Mouse (Mus musculus) CH12.LX (cell line): ENCODE data around the gene Rpl13a. TPM values are rescaled to one million over a fixed set of nuclear protein-coding genes. Genes with fewer than 3 reads are reported as not detected.

Source experiments
- DNase-seq: peaks from one replicate; pipeline ENCODE4 v3.0.0-alpha.2; 2013; ENCODE audit errors: extremely low read depth
- H3K27ac ChIP-seq: 2 replicates; pipeline ENCODE4 v1.5.1; 2012; ENCODE audit warnings: low read depth, mild to moderate bottlenecking, control low read depth, moderate library complexity; ENCODE audit not compliant: insufficient read depth
- H3K27me3 ChIP-seq: replicated peaks from 2 replicates; pipeline ENCODE3; 2012; ENCODE audit warnings: inconsistent platforms
- H3K36me3 ChIP-seq, 2 experiments: replicated peaks in 1 of 2; 2 replicates each; pipeline versions ENCODE3 to v1.6.1; 2012; ENCODE audit warnings: inconsistent platforms in 1 of 2, low read length in 1 of 2, mild to moderate bottlenecking in 1 of 2, mixed read lengths in 1 of 2, moderate library complexity in 1 of 2; ENCODE audit not compliant: control insufficient read depth in 1 of 2, insufficient read depth in 1 of 2
- H3K4me1 ChIP-seq, 2 experiments: 2 replicates each; pipeline ENCODE4 v1.6.1; 2012; ENCODE audit warnings: inconsistent platforms in 1 of 2, moderate library complexity in 1 of 2; ENCODE audit not compliant: insufficient read depth in 2 of 2, control insufficient read depth in 1 of 2
- H3K4me2 ChIP-seq: 2 replicates; pipeline ENCODE4 v1.6.1; 2012; ENCODE audit warnings: low read depth, mild to moderate bottlenecking, control low read depth; ENCODE audit not compliant: poor library complexity, insufficient read depth, severe bottlenecking
- H3K4me3 ChIP-seq, 3 experiments: fragments of 150-350 bp in 1 of 3; sonication (generic) in 1 of 3; replicated peaks in 1 of 3; 2 replicates each; pipeline versions ENCODE3 to v1.5.1; 2011 to 2012; ENCODE audit warnings: low read depth in 2 of 3, low read length in 2 of 3, mild to moderate bottlenecking in 2 of 3, moderate library complexity in 2 of 3, control low read depth in 1 of 3, improper control_type of control experiment in 1 of 3, inconsistent platforms in 1 of 3, mixed read lengths in 1 of 3; ENCODE audit not compliant: poor library complexity in 1 of 3
- H3K79me2 ChIP-seq: replicated peaks from 2 replicates; pipeline ENCODE4 v1.6.1; 2012; ENCODE audit warnings: mild to moderate bottlenecking, moderate library complexity; ENCODE audit not compliant: control insufficient read depth, poor library complexity, insufficient read depth, severe bottlenecking; ENCODE audit errors: extremely low read depth
- H3K9ac ChIP-seq: 2 replicates; pipeline ENCODE4 v1.6.1; 2012; ENCODE audit warnings: low read depth, mild to moderate bottlenecking, control low read depth, moderate library complexity; ENCODE audit not compliant: insufficient read depth
- H3K9me3 ChIP-seq: replicated peaks from 2 replicates; pipeline ENCODE3; 2012; ENCODE audit warnings: low read length, inconsistent platforms, mixed read lengths
- BHLHE40 ChIP-seq: IDR thresholded peaks from 2 replicates; pipeline ENCODE4 v1.6.1; 2011; ENCODE audit warnings: mild to moderate bottlenecking, low read depth, low read length, improper control_type of control experiment
- CHD1 ChIP-seq: IDR thresholded peaks from 2 replicates; pipeline ENCODE4 v1.6.1; 2012; ENCODE audit warnings: low read depth, low read length, improper control_type of control experiment, inconsistent platforms
- CHD2 ChIP-seq: IDR thresholded peaks from 2 replicates; pipeline ENCODE4 v1.6.1; 2011; ENCODE audit warnings: low read length, improper control_type of control experiment
- CTCF ChIP-seq, 2 experiments: IDR thresholded peaks in 1 of 2; conservative IDR thresholded peaks in 1 of 2; 2 replicates each; pipeline ENCODE4 v1.5.1; 2011 to 2012; ENCODE audit warnings: low read depth in 2 of 2, low read length in 2 of 2, improper control_type of control experiment in 1 of 2, inconsistent platforms in 1 of 2, mild to moderate bottlenecking in 1 of 2, moderate library complexity in 1 of 2
- E2F4 ChIP-seq: IDR thresholded peaks from 2 replicates; pipeline ENCODE4 v1.6.1; 2011; ENCODE audit warnings: low read depth, low read length, improper control_type of control experiment; ENCODE audit not compliant: insufficient replicate concordance
- ETS1 ChIP-seq: conservative IDR thresholded peaks from 2 replicates; pipeline ENCODE4 v1.6.1; 2012; ENCODE audit warnings: low read depth, mild to moderate bottlenecking, inconsistent platforms, low read length, improper control_type of control experiment, moderate library complexity
- GABPA ChIP-seq: IDR thresholded peaks from 2 replicates; pipeline ENCODE4 v1.6.1; 2012; ENCODE audit warnings: low read depth, low read length, improper control_type of control experiment, inconsistent platforms; ENCODE audit not compliant: insufficient replicate concordance
- HCFC1 ChIP-seq: IDR thresholded peaks from 2 replicates; pipeline ENCODE4 v1.6.1; 2012; ENCODE audit warnings: low read depth, mild to moderate bottlenecking, inconsistent platforms, low read length, improper control_type of control experiment
- IRF4 ChIP-seq: IDR thresholded peaks from 2 replicates; pipeline ENCODE4 v1.6.1; 2014; ENCODE audit warnings: low read depth, mild to moderate bottlenecking, inconsistent platforms, low read length, improper control_type of control experiment
- JUND ChIP-seq: conservative IDR thresholded peaks from 2 replicates; pipeline ENCODE4 v1.6.1; 2011; ENCODE audit warnings: low read depth, low read length, improper control_type of control experiment
- KAT2A ChIP-seq: IDR thresholded peaks from 2 replicates; pipeline ENCODE4 v1.6.1; 2012; ENCODE audit warnings: low read length, improper control_type of control experiment, inconsistent platforms; ENCODE audit not compliant: insufficient replicate concordance
- MAX ChIP-seq: IDR thresholded peaks from 2 replicates; pipeline ENCODE4 v1.6.1; 2011; ENCODE audit warnings: low read length, improper control_type of control experiment
- MAZ ChIP-seq: IDR thresholded peaks from 2 replicates; pipeline ENCODE4 v1.6.1; 2012; ENCODE audit warnings: low read depth, mild to moderate bottlenecking, inconsistent platforms, low read length, improper control_type of control experiment, moderate library complexity
- MXI1 ChIP-seq: IDR thresholded peaks from 2 replicates; pipeline ENCODE4 v1.6.1; 2011; ENCODE audit warnings: mild to moderate bottlenecking, low read depth, low read length, improper control_type of control experiment
- NELFE ChIP-seq: IDR thresholded peaks from 2 replicates; pipeline ENCODE4 v1.6.1; 2011; ENCODE audit warnings: low read depth, low read length, improper control_type of control experiment
- NRF1 ChIP-seq: IDR thresholded peaks from 2 replicates; pipeline ENCODE4 v1.6.1; 2014; ENCODE audit warnings: low read depth, mild to moderate bottlenecking, inconsistent platforms, low read length, improper control_type of control experiment, moderate library complexity
- PAX5 ChIP-seq: IDR thresholded peaks from 2 replicates; pipeline ENCODE4 v1.6.1; 2012; ENCODE audit warnings: low read length, inconsistent platforms, mixed read lengths
- POLR2A ChIP-seq: IDR thresholded peaks from 2 replicates; pipeline ENCODE4 v1.6.1; 2011; ENCODE audit warnings: low read depth, mild to moderate bottlenecking, improper control_type of control experiment, low read length
- RAD21 ChIP-seq: IDR thresholded peaks from 2 replicates; pipeline ENCODE4 v1.6.1; 2011; ENCODE audit warnings: low read depth, mild to moderate bottlenecking, low read length, improper control_type of control experiment, moderate library complexity
- RCOR1 ChIP-seq: conservative IDR thresholded peaks from 2 replicates; pipeline ENCODE4 v1.6.1; 2012; ENCODE audit warnings: low read depth, mild to moderate bottlenecking, inconsistent platforms, low read length, improper control_type of control experiment
- SMC3 ChIP-seq: IDR thresholded peaks from 2 replicates; pipeline ENCODE4 v1.6.1; 2011; ENCODE audit warnings: low read depth, low read length, improper control_type of control experiment
- TBP ChIP-seq: conservative IDR thresholded peaks from 2 replicates; pipeline ENCODE4 v1.6.1; 2011; ENCODE audit warnings: low read depth, low read length, improper control_type of control experiment
- TCF12 ChIP-seq: IDR thresholded peaks from 2 replicates; pipeline ENCODE4 v1.6.1; 2014; ENCODE audit warnings: low read depth, mild to moderate bottlenecking, inconsistent platforms, low read length, improper control_type of control experiment
- UBTF ChIP-seq: IDR thresholded peaks from 2 replicates; pipeline ENCODE4 v1.6.1; 2012; ENCODE audit warnings: low read depth, mild to moderate bottlenecking, inconsistent platforms, low read length, improper control_type of control experiment, moderate library complexity
- USF1 ChIP-seq: IDR thresholded peaks from 2 replicates; pipeline ENCODE4 v1.6.1; 2014; ENCODE audit warnings: low read depth, mild to moderate bottlenecking, inconsistent platforms, low read length, improper control_type of control experiment
- USF2 ChIP-seq: conservative IDR thresholded peaks from 2 replicates; pipeline ENCODE4 v1.6.1; 2011; ENCODE audit warnings: low read depth, low read length, improper control_type of control experiment
- ZKSCAN1 ChIP-seq: IDR thresholded peaks from 2 replicates; pipeline ENCODE4 v1.6.1; 2012; ENCODE audit warnings: low read depth, inconsistent platforms, low read length, improper control_type of control experiment, borderline replicate concordance
- ZNF384 ChIP-seq: IDR thresholded peaks from 2 replicates; pipeline ENCODE4 v1.6.1; 2012; ENCODE audit warnings: low read depth, low read length, improper control_type of control experiment, inconsistent platforms
- dilution Hi-C: fragments of 300-500 bp; cut with MboI; formaldehyde crosslinking; loops from 2 replicates; pipeline ENCODE4 v1.14.3; 2020; ENCODE audit warnings: low sequenced_read_pairs; ENCODE audit not compliant: extremely low pct_unique_long_range_greater_than_20kb, extremely low pct_ligation_motif_present
- in situ Hi-C: fragments of 300-500 bp; cut with MboI; formaldehyde crosslinking; loops from 3 replicates; pipeline ENCODE4 v1.14.3; 2019; ENCODE audit warnings: low sequenced_read_pairs, low pct_ligation_motif_present, low pct_unique_long_range_greater_than_20kb, mixed read lengths
- polyA plus RNA-seq: library from polyadenylated mRNA; unstranded; fragments of >175 nt; gene quantifications from 2 replicates; pipeline ENCODE4 v1.2.1, GENCODE M21; 2012; ENCODE audit warnings: low read depth; ENCODE audit not compliant: insufficient read length
- total RNA-seq, 2 experiments: library from RNA; depleted of rRNA; stranded (reverse); fragments of 300-350 nt in 1 of 2; fragments of >200 nt in 1 of 2; gene quantifications; 2 replicates each; pipeline ENCODE4 v1.2.3; 2012 to 2014

Gene Rpl13a
- total and polyA plus RNA-seq, 3 experiments: 2,822 to 5,043 (median 4,154) TPM

- no peak overlapping the region for H3K4me3 ChIP-seq
- H3K27me3 ChIP-seq: peaks cover 47% of the 10 kb centered on the region
Observed at GRCm38 (mm10) chr7:45162551-45162950, 34.0 kb upstream of the Rpl13a start.

DNA sequence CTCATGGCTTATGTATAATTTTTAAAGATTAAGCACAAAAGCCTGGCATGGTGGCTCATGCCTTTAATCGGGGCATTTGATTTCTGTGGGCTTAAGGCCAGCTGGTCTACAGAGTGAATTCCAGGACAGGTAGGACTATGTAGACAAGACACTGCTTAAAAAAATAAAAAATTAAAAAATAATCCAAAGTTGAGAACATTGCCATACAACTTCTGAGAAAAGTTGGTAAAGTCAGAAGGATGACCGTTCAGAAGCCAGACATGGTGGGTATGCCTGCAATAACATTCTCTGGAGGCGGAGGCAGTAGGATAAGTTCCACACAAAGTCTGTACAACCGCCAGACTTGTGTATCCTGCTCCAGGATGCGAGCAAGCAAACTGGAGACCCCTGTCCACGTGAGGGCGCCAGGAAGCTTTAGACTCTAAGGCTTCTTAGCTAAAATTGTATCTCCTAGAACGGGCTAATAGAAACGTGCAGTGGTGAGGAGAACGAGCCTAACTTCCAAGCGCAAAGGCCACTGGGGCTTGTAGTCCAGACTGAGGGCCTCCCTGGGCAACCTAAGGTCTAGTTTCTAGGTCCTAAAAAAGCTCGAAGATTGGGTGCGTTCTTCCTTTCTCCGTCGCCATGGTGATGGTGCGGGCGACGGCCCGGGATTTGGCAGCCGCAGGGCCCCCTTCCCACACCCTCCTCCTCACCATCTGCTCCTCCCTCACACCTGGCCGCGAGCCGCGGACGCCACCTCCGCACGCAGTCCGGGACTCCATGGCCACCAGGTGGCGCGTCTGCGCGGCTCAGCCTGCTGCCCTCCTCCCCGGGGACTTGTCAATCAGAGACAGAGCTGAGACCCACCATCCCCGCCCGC is 33.3 kb upstream of the Rpl13a start:
- no peak overlapping the region for H3K4me3 ChIP-seq
- in situ Hi-C loops: loop anchor here (10.0 kb wide), 1 partner anchor 143 kb away; no protein-coding TSS in a partner anchor

More at GRCm38 (mm10) chr7:45162551-45162950, 34.0 kb upstream of the Rpl13a start:
- in situ Hi-C loops (loop anchor here (10.0 kb wide), 1 partner anchor 142 kb away; no protein-coding TSS in a partner anchor), dilution Hi-C loops (no loop called here)
- peak overlapping the region; percentile 65 for H3K4me2 ChIP-seq
- TF ChIP-seq BHLHE40 (no peak), RCOR1 (no peak), PAX5 (no peak)
- H3K79me2 ChIP-seq: no peaks in the 10 kb centered on the region
- peaks cover 0 to 11% of the 10 kb centered on the region in 2 experiments; a peak in 3 of 4 replicates for H3K4me1 ChIP-seq
- H3K9ac ChIP-seq: no peak overlapping the region
- H3K27ac ChIP-seq: no peak overlapping the region
- H3K36me3 ChIP-seq: peaks cover 0 to 35% of the 10 kb centered on the region in 2 experiments
- no peak for DNase-seq
- no peaks in the 10 kb centered on the region for H3K9me3 ChIP-seq

More for the DNA sequence above, 33.3 kb upstream of the Rpl13a start:
- DNase-seq: peak; percentile 78
- no peak for TF ChIP-seq ETS1
- 0 out of 2 replicates have a peak, but pooled peaks have one; percentile 33 for TF ChIP-seq NRF1
- no peak for TF ChIP-seq TBP
- TF ChIP-seq USF2: no peak
- TF ChIP-seq E2F4: no peak
- TF ChIP-seq USF1: no peak
- TF ChIP-seq IRF4: 0 out of 2 replicates have a peak, but pooled peaks have one; percentile 8
- TF ChIP-seq TCF12: peak; percentile 77
- no peak for TF ChIP-seq GABPA
- TF ChIP-seq POLR2A: peak; percentile 30; the same call in 1 of the 2 replicates
- TF ChIP-seq ZKSCAN1: no peak
- peak; percentile 92 for TF ChIP-seq SMC3
- TF ChIP-seq UBTF: no peak
- TF ChIP-seq RAD21: peak; percentile 47
- TF ChIP-seq KAT2A: no peak
- TF ChIP-seq CTCF (conservative IDR thresholded peaks at IDR 0.05 in 1 of 2, IDR thresholded peaks at IDR 0.05 in 1 of 2; ENCODE audit: low read depth in 2 of 2, low read length in 2 of 2): peak in 1 of 2 experiments; percentile 89; a peak in 2 of 4 replicates
- peak; percentile 30; the same call in 1 of the 2 replicates for TF ChIP-seq MXI1
- TF ChIP-seq CHD2: no peak
- TF ChIP-seq MAZ: no peak
- peak; percentile 85 for TF ChIP-seq HCFC1
- TF ChIP-seq MAX: peak; percentile 45; the same call in 1 of the 2 replicates
- no peak for TF ChIP-seq CHD1
- no peak for TF ChIP-seq NELFE
- TF ChIP-seq PAX5: no peak
- peak; percentile 69 for TF ChIP-seq BHLHE40
- TF ChIP-seq ZNF384: no peak
- TF ChIP-seq JUND: no peak
- no peak for TF ChIP-seq RCOR1
- Histone ChIP-seq H3K4me2 (peak overlapping the region; percentile 65), H3K27ac (no peak overlapping the region), H3K9ac (no peak overlapping the region), H3K27me3 (peaks cover 41% of the 10 kb centered on the region), H3K36me3 (peaks cover 0 to 40% of the 10 kb centered on the region in 2 experiments), H3K4me1 (peaks cover 0 to 11% of the 10 kb centered on the region in 2 experiments; a peak in 3 of 4 replicates), H3K79me2 (no peaks in the 10 kb centered on the region), H3K9me3 (no peaks in the 10 kb centered on the region)
- dilution Hi-C loops: no loop called here
